Mouse (Mus musculus): Measurements from ENCODE around the gene Smim24. TPM values are rescaled to one million over a fixed set of nuclear protein-coding genes. Genes with fewer than 3 reads are reported as not detected.

Gene Smim24
- total RNA-seq, 2 experiments from 2014 or later, result 13.3 to 37.5 TPM

DNA sequence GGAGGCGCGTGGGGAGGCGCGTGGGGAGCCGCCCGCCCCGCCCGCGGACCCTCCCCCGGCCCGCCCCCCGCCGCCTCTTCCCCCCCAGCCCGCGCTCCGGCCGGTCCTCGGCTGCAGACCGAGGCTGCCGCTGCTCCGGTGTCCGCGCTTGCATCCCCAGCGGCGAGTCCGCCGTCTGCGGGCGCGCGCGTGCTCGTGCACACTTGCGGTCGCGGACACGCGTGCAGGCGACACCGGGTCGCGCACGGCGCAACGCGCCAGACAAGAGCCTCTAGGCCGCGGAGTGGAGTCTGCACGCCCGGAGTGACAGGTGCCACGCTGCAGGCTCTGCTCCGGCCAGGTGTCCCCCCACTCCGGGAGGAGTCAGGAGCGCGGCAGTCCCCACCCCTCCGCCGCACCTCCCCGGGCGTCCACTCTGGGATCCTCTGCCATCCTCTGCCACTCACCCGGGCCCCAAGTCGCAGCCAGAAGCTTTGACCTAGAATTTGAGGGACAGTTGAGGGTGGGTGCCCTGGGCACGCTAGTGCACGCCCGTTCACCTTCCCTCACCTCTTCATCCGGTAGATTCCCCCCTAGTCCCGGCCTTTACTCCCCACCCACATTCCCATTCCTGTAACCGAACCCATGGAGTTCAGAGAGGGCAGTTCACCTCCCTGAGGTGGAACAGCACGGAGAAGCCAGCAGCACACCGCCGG is 38.1 kb downstream of the Smim24 start:
- no peak for ATAC-seq (replicated peaks; ENCODE audit: poor library complexity, severe bottlenecking)

DNA sequence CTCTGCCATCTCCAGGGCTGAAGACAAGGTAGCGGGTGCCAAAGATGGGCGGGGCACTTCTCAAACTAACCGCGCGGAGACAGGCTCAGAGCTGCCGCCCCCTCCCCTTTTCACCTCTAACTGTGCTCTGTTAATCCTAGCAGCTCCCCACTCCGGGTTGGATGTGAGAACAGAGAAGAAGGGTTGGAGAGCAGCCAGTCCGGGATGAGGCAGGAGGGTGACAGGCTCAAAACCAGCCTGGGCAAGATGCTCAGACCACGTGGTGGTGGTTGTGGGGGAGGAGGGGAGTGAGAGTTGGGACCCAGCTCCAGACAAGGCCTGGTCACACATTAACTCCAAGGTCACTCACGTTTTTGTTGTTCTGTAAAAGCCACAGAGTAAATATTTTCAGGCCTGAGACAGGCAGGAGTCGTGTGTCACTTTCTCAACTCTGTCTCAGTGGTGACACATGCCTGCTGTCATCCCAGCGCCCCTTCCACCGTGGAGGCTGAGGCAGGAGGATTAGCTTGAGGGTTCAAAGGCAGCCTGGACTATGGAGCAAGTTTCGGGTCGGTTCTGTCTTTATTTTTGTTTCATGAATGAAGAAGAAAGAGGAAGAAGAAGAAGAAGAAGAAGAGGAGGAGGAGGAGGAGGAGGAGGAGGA is 38.8 kb downstream of the Smim24 start:
- no peak for ATAC-seq (replicated peaks; ENCODE audit: poor library complexity, severe bottlenecking)

DNA sequence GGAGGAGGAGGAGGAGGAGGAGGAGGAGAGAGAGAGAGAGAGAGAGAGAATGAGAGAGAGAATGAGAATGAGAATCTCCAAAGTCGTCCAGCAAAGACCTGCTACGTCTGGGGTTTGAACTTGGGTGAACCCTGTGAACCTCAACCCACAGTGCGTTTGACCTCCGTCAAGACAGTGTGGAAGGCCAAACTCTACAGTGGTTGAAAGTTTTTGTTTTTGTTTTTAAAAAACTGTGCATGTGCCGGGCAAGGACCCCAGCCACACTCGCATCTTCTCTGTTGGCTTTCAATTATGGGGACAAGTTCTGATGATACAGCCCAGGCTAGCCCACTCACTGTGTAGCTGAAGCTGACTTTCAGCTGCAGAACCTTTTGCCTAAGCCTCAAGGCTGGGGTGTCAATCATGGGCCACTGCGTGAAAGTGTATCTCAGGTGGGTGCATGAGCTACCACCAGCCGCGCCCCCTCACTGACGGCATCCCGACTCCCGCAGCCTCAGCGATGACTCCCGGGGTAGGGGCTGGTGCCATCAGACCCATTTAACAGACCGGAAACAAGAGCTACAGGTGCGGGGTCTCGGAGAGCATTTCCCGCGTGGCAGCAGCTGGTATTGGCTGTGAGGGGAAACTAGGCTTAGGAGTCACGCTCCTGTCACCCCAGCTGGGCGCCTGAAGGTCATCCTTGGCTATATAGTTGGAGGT is 39.5 kb downstream of the Smim24 start:
- no peak for ATAC-seq (replicated peaks; ENCODE audit: poor library complexity, severe bottlenecking)

DNA sequence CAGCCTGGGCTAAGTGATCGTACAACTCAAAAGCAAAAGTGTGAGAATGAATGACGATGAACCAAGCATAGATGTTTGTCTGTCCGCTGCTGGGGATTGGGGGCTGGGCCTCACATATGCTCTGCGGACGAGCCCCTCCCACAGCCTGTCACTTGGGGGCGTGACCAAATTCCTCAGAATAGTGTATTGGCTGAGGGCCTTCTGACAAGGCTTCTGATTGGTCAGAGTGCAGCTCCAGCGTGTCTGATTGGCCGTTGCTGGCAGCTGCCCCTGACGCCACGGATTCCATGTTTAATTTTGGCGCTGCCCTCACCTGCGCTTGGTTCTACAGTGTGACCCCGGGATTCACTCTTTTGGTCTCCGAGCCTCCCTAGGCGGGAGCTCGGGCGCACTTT is 40.0 kb downstream of the Smim24 start:
- peak; percentile 58 for ATAC-seq (replicated peaks; ENCODE audit: poor library complexity, severe bottlenecking)

DNA sequence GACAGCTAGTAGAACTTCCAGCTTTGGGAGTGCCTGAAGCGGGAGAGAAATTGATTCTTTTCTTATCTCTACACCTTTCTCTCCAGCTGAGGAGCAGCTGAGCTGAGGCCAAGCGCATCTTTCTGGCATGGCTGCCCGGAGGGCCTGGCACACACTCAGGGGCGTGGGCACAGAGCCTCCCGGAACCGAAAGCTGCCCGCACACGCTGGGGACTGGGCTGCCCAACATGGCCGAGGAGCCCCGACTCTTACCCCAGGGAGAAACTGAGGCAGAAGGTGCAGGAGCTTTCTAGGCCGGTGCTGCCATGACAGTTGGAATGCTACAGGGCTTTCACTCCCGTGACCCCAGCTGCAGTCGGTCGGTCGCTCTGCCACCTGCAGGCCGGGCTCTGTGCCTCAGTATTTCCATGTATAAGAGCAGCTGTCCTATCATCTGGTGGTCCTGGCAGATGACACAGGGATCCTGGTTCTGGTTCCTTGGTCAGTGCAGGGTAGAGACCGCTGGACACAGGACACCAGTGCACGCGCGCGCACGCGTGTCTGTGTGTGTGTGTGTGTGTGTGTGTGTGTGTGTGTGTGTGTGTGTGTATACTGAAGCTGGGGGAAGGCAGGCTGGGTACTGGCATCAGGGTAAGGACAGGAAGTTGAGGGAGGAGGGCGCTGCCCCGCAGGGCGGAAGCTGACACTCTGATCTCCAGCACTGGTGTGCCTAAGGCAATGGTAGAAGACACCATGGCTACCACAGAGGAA is 40.9 kb downstream of the Smim24 start:
- ATAC-seq (replicated peaks; ENCODE audit: poor library complexity, severe bottlenecking), result peak; percentile 24

DNA sequence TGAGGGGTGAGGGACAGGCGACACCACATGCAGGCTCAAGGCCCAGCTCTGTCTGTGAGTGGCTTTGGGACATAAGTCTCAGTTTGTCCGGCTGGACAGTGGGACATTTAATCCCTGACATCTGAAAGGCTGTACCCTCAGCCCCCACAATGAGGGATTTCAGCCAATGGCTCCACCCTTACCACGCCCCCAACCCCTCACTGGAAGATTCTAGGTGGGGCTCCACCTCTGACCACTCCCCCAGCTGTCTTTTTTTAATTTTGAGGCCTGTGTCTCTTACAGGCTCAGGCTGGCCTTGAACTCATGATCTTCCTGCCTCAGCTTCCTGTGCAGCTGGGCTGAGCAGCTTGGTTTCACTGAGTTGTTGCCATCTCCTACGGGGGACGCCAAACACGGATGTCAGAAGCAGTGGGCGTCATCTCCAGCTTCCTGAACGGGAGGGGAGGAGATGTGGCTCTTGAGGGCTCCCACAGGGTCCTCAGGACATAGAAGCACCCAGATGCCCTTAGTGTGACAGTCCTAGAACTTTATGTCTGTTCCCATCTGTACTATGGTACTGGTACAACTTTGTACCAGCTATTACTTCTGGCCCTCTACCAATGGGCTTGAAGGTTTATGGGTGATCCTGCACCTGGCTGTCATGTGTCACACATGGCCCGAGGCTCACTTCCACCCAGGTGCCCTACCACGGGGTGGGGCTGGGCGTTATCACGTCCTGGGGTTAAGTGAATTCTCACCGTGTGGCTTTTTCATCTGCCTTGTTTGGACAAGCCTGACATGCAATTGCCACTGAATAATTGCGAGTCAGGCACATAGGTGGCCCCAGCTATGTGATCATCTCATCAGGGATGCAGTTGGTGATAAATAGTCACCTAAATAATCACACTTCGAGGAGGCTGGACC is 41.8 kb downstream of the Smim24 start:
- ATAC-seq (replicated peaks; ENCODE audit: poor library complexity, severe bottlenecking), result no peak

DNA sequence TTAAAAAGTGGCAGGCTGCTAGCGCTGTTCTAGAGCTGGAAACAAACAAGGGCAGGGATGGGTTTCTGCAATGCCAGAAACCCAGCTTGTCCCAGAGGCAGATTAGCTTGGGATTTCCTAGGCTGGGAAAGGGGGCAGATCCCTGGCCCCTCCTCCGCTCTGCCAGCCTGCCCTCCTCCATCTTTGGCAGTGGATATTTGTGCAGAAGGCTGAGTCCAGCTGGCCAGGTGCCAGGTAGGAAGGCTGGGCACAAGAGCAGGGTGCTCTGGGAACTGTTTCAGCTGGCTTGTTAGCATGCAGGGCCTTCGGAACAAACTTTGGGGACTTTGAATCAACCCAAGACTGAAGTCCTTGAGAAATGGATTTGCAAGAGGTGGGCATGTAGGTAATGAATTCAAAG is 42.6 kb downstream of the Smim24 start:
- ATAC-seq (replicated peaks; ENCODE audit: poor library complexity, severe bottlenecking), result no peak

DNA sequence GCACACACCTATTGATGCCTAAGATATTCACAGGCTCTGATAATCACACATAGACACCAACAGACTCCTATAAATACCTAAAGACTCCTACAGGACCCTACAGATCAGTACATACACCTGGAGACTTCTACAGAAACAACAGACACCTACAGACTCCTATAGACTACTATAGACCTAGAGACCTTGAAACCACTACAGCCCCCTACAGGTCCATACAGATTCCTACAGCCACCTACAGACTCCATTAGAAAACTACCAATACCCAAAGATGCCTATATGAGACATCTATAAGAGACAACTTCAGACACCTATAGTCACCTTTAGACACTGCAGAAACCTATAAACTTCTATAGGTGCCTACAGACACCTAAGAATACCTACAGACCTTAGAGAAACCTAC is 48.2 kb downstream of the Smim24 start:
- ATAC-seq (replicated peaks; ENCODE audit: poor library complexity, severe bottlenecking), result peak; percentile 74

Other genes with a start within 250 kb of the Smim24 start
Only the 30 nearest of the 34 such genes appear.
- 25.7 and 40.8 TPM in 2 replicates for gene Dapk3, start 210.0 kb upstream of the Smim24 start, total RNA-seq (2014; fragmentation: Nextera tagmentation)
- gene Dapk3, start 210.0 kb upstream of the Smim24 start, total RNA-seq (2017), result 20.5 and 33.0 TPM in 2 replicates
- not detected in 2 replicates for gene 4930442H23Rik, start 209.2 kb upstream of the Smim24 start, total RNA-seq (2014; fragmentation: Nextera tagmentation)
- not detected in 2 replicates for gene 4930442H23Rik, start 209.2 kb upstream of the Smim24 start, total RNA-seq (2017)
- gene Nmrk2, start 191.0 kb upstream of the Smim24 start, total RNA-seq (2014; fragmentation: Nextera tagmentation), result not detected in 2 replicates
- not detected in 2 replicates for gene Nmrk2, start 191.0 kb upstream of the Smim24 start, total RNA-seq (2017)
- gene Atcay, start 162.2 kb upstream of the Smim24 start, total RNA-seq (2014; fragmentation: Nextera tagmentation), result not detected in 2 replicates
- not detected in 2 replicates for gene Atcay, start 162.2 kb upstream of the Smim24 start, total RNA-seq (2017)
- not detected in 2 replicates for gene Zfr2, start 159.9 kb upstream of the Smim24 start, total RNA-seq (2014; fragmentation: Nextera tagmentation)
- gene Zfr2, start 159.9 kb upstream of the Smim24 start, total RNA-seq (2017), result 0.13 TPM in 1 of 2 replicates, not detected in the other
- 16.8 and 35.6 TPM in 2 replicates for gene Matk, start 140.1 kb upstream of the Smim24 start, total RNA-seq (2014; fragmentation: Nextera tagmentation)
- gene Matk, start 140.1 kb upstream of the Smim24 start, total RNA-seq (2017), result 39.1 and 43.9 TPM in 2 replicates
- gene Mrpl54, start 126.1 kb upstream of the Smim24 start, total RNA-seq (2014; fragmentation: Nextera tagmentation), result 94.0 and 105 TPM in 2 replicates
- 161 and 185 TPM in 2 replicates for gene Mrpl54, start 126.1 kb upstream of the Smim24 start, total RNA-seq (2017)
- gene Apba3, start 126.1 kb upstream of the Smim24 start, total RNA-seq (2014; fragmentation: Nextera tagmentation), result 19.7 and 29.1 TPM in 2 replicates
- 14.2 and 19.9 TPM in 2 replicates for gene Apba3, start 126.1 kb upstream of the Smim24 start, total RNA-seq (2017)
- 1.0 and 8.4 TPM in 2 replicates for gene Tjp3, start 101.5 kb upstream of the Smim24 start, total RNA-seq (2014; fragmentation: Nextera tagmentation)
- gene Tjp3, start 101.5 kb upstream of the Smim24 start, total RNA-seq (2017), result 1.3 and 6.2 TPM in 2 replicates
- gene Pip5k1c, start 100.1 kb upstream of the Smim24 start, total RNA-seq (2014; fragmentation: Nextera tagmentation), result 32.4 and 42.7 TPM in 2 replicates
- gene Pip5k1c, start 100.1 kb upstream of the Smim24 start, total RNA-seq (2017), result 24.7 and 32.7 TPM in 2 replicates
- gene Cactin, start 71.9 kb upstream of the Smim24 start, total RNA-seq (2014; fragmentation: Nextera tagmentation), result 16.2 and 16.3 TPM in 2 replicates
- 19.4 and 26.5 TPM in 2 replicates for gene Cactin, start 71.9 kb upstream of the Smim24 start, total RNA-seq (2017)
- gene Tbxa2r, start 64.3 kb upstream of the Smim24 start, total RNA-seq (2014; fragmentation: Nextera tagmentation), result not detected in 2 replicates
- 0.09 TPM in 1 of 2 replicates, not detected in the other for gene Tbxa2r, start 64.3 kb upstream of the Smim24 start, total RNA-seq (2017)
- gene Gipc3, start 49.8 kb upstream of the Smim24 start, total RNA-seq (2014; fragmentation: Nextera tagmentation), result not detected in 2 replicates
- not detected in 2 replicates for gene Gipc3, start 49.8 kb upstream of the Smim24 start, total RNA-seq (2017)
- gene Hmg20b, start 42.6 kb upstream of the Smim24 start, total RNA-seq (2014; fragmentation: Nextera tagmentation), result 19.1 and 43.4 TPM in 2 replicates
- gene Hmg20b, start 42.6 kb upstream of the Smim24 start, total RNA-seq (2017), result 29.8 and 35.5 TPM in 2 replicates
- gene Mfsd12, start 35.6 kb upstream of the Smim24 start, total RNA-seq (2014; fragmentation: Nextera tagmentation), result 12.0 and 17.5 TPM in 2 replicates
- 10.8 and 11.5 TPM in 2 replicates for gene Mfsd12, start 35.6 kb upstream of the Smim24 start, total RNA-seq (2017)
- not detected in 2 replicates for gene 4930404N11Rik, start 27.2 kb upstream of the Smim24 start, total RNA-seq (2014; fragmentation: Nextera tagmentation)
- 0.10 and 0.26 TPM in 2 replicates for gene 4930404N11Rik, start 27.2 kb upstream of the Smim24 start, total RNA-seq (2017)
- gene Fzr1, start 14.5 kb upstream of the Smim24 start, total RNA-seq (2014; fragmentation: Nextera tagmentation), result 14.8 and 17.0 TPM in 2 replicates
- gene Fzr1, start 14.5 kb upstream of the Smim24 start, total RNA-seq (2017), result 13.5 and 15.3 TPM in 2 replicates
- 12.2 and 34.9 TPM in 2 replicates for gene Dohh, start 8.6 kb upstream of the Smim24 start, total RNA-seq (2014; fragmentation: Nextera tagmentation)
- gene Dohh, start 8.6 kb upstream of the Smim24 start, total RNA-seq (2017), result 41.8 and 46.2 TPM in 2 replicates
- gene Gm48551, start 8.6 kb upstream of the Smim24 start, total RNA-seq (2014; fragmentation: Nextera tagmentation), result 4.0 TPM in 1 of 2 replicates, not detected in the other
- 0.30 TPM in 1 of 2 replicates, not detected in the other for gene Gm48551, start 8.6 kb upstream of the Smim24 start, total RNA-seq (2017)
- gene Gm48552, start 4.0 kb upstream of the Smim24 start, total RNA-seq (2014; fragmentation: Nextera tagmentation), result 2.2 TPM in 1 of 2 replicates, not detected in the other
- gene Gm48552, start 4.0 kb upstream of the Smim24 start, total RNA-seq (2017), result not detected in 2 replicates
- gene Nfic, start 62.6 kb downstream of the Smim24 start, total RNA-seq (2014; fragmentation: Nextera tagmentation), result 39.6 and 41.7 TPM in 2 replicates
- gene Nfic, start 62.6 kb downstream of the Smim24 start, total RNA-seq (2017), result 5.3 and 10.5 TPM in 2 replicates
- gene Celf5, start 89.7 kb downstream of the Smim24 start, total RNA-seq (2014; fragmentation: Nextera tagmentation), result not detected in 2 replicates
- gene Celf5, start 89.7 kb downstream of the Smim24 start, total RNA-seq (2017), result not detected in 2 replicates
- gene Ncln, start 103.3 kb downstream of the Smim24 start, total RNA-seq (2014; fragmentation: Nextera tagmentation), result 124 and 140 TPM in 2 replicates
- 83.1 and 128 TPM in 2 replicates for gene Ncln, start 103.3 kb downstream of the Smim24 start, total RNA-seq (2017)
- 7.8 and 10.5 TPM in 2 replicates for gene S1pr4, start 107.1 kb downstream of the Smim24 start, total RNA-seq (2014; fragmentation: Nextera tagmentation)
- gene S1pr4, start 107.1 kb downstream of the Smim24 start, total RNA-seq (2017), result 7.0 and 9.2 TPM in 2 replicates
- 30.0 and 31.7 TPM in 2 replicates for gene Gna15, start 131.2 kb downstream of the Smim24 start, total RNA-seq (2014; fragmentation: Nextera tagmentation)
- 23.8 and 34.6 TPM in 2 replicates for gene Gna15, start 131.2 kb downstream of the Smim24 start, total RNA-seq (2017)
- 17.0 and 25.7 TPM in 2 replicates for gene Gna11, start 152.1 kb downstream of the Smim24 start, total RNA-seq (2014; fragmentation: Nextera tagmentation)
- 4.9 and 6.4 TPM in 2 replicates for gene Gna11, start 152.1 kb downstream of the Smim24 start, total RNA-seq (2017)
- gene Aes, start 166.4 kb downstream of the Smim24 start, total RNA-seq (2014; fragmentation: Nextera tagmentation), result 216 and 220 TPM in 2 replicates
- 151 and 250 TPM in 2 replicates for gene Aes, start 166.4 kb downstream of the Smim24 start, total RNA-seq (2017)
- gene Tle2, start 181.5 kb downstream of the Smim24 start, total RNA-seq (2014; fragmentation: Nextera tagmentation), result 4.4 and 5.0 TPM in 2 replicates
- gene Tle2, start 181.5 kb downstream of the Smim24 start, total RNA-seq (2017), result 0.17 and 2.4 TPM in 2 replicates
- 22.2 and 26.0 TPM in 2 replicates for gene Tle6, start 208.0 kb downstream of the Smim24 start, total RNA-seq (2014; fragmentation: Nextera tagmentation)
- 4.9 and 7.9 TPM in 2 replicates for gene Tle6, start 208.0 kb downstream of the Smim24 start, total RNA-seq (2017)
- 3.7 and 4.4 TPM in 2 replicates for gene BC025920, start 213.2 kb downstream of the Smim24 start, total RNA-seq (2014; fragmentation: Nextera tagmentation)
- gene BC025920, start 213.2 kb downstream of the Smim24 start, total RNA-seq (2017), result 0.26 and 1.4 TPM in 2 replicates